Mouse (Mus musculus) heart, embryonic 14.5 days (tissue): Measurements from ENCODE around the gene Gm8334. TPM values are rescaled to one million over a fixed set of nuclear protein-coding genes. Genes with fewer than 3 reads are reported as not detected.
"Not testable (repeated sequence)": the region's sequence is repeated elsewhere in the genome, so short reads cannot be mapped to it uniquely, and the experiment has no call there.

ENCODE experiments used
- ATAC-seq: fragments of 200-750 bp; cut with Nextera tagmentation; 2 replicates; pipeline ENCODE4 v1.8.0; 2017; ENCODE audit warnings: low read depth, moderate TSS enrichment; ENCODE audit not compliant: insufficient number of reproducible peaks, insufficient read depth, low FRiP score
- H3K27ac ChIP-seq, 2 experiments: fragments of 200-500 bp in 1 of 2; fragments of 300-500 bp in 1 of 2; sonication (generic) in 1 of 2; replicated peaks in 1 of 2; 2 replicates each; pipeline ENCODE4 v1.5.1; 2012 to 2014; ENCODE audit warnings: low read depth in 2 of 2, low read length in 2 of 2, control low read depth in 1 of 2, mild to moderate bottlenecking in 1 of 2, mixed read lengths in 1 of 2; ENCODE audit not compliant: control insufficient read depth in 1 of 2, insufficient read depth in 1 of 2
- H3K27me3 ChIP-seq: fragments of 300-500 bp; sonication (generic); 2 replicates; pipeline ENCODE4 v1.6.1; 2014; ENCODE audit warnings: mild to moderate bottlenecking, low read length, control low read depth; ENCODE audit not compliant: control insufficient read depth, insufficient read depth
- H3K36me3 ChIP-seq: fragments of 300-500 bp; sonication (generic); 2 replicates; pipeline ENCODE4 v1.6.1; 2014; ENCODE audit warnings: mild to moderate bottlenecking, control low read depth, low read length, mixed read lengths; ENCODE audit not compliant: control insufficient read depth, insufficient read depth
- H3K4me1 ChIP-seq, 2 experiments: fragments of 200-500 bp in 1 of 2; fragments of 300-500 bp in 1 of 2; sonication (generic) in 1 of 2; 2 replicates each; pipeline ENCODE4 v1.6.1; 2012 to 2014; ENCODE audit warnings: low read length in 2 of 2, control low read depth in 1 of 2, mixed read lengths in 1 of 2; ENCODE audit not compliant: control insufficient read depth in 2 of 2, insufficient read depth in 2 of 2
- H3K4me2 ChIP-seq: fragments of 300-500 bp; sonication (generic); 2 replicates; pipeline ENCODE4 v1.6.1; 2014; ENCODE audit warnings: mild to moderate bottlenecking, low read length
- H3K4me3 ChIP-seq, 2 experiments: fragments of 200-500 bp in 1 of 2; fragments of 300-500 bp in 1 of 2; sonication (generic) in 1 of 2; 2 replicates each; pipeline ENCODE4 v1.5.1; 2012 to 2014; ENCODE audit warnings: low read length in 2 of 2, mild to moderate bottlenecking in 2 of 2, control low read depth in 1 of 2, low read depth in 1 of 2, moderate library complexity in 1 of 2; ENCODE audit not compliant: control insufficient read depth in 1 of 2, insufficient read depth in 1 of 2
- H3K9ac ChIP-seq: fragments of 300-500 bp; sonication (generic); 2 replicates; pipeline ENCODE4 v1.6.1; 2014; ENCODE audit warnings: mild to moderate bottlenecking, low read length
- H3K9me3 ChIP-seq: fragments of 300-500 bp; sonication (generic); 2 replicates; pipeline ENCODE4 v1.6.1; 2016; ENCODE audit warnings: low read length, control low read depth; ENCODE audit not compliant: control insufficient read depth
- WGBS: fragments of 180-500 bp; shearing (Covaris S2); extraction: QIAGEN DNeasy Blood & Tissue Kit; methylation state at CpG from one replicate; pipeline ENCODE4 v1.1.7; 2014; 5-methylcytosine and 5-hydroxymethylcytosine counted together
- polyA plus RNA-seq: library from polyadenylated mRNA; unstranded; fragments of >200 nt; fragmentation: Nextera tagmentation; extraction: Ambion mirVana; gene quantifications from 2 replicates; pipeline ENCODE4 v1.2.1, GENCODE M21; 2014

Gm8334 gene
- polyA plus RNA-seq: not detected in 2 replicates

- ATAC-seq, H3K27me3 ChIP-seq, H3K27ac ChIP-seq, H3K9ac ChIP-seq, H3K9me3 ChIP-seq, H3K36me3 ChIP-seq, H3K4me3 ChIP-seq, H3K4me1 ChIP-seq, H3K4me2 ChIP-seq: not testable (repeated sequence)
- 56% methylated on average over 3 of the region's 7 CpGs for whole genome bisulfite sequencing
These were observed at the start of gene Gm8334 for GRCm38 (mm10) chrX:148615053-148615452. TSS of gene Gm8334 (minus strand) at chrX:148615153.

GRCm38 (mm10) chrX:148663298-148663697, 48.3 kb upstream of the Gm8334 start, which contains the start of gene Gm15127:
TSS of gene Gm15127 (plus strand) at chrX:148663598.
- not testable (repeated sequence) for ATAC-seq, H3K9me3 ChIP-seq, H3K9ac ChIP-seq, H3K4me3 ChIP-seq, H3K27me3 ChIP-seq, H3K27ac ChIP-seq, H3K4me2 ChIP-seq, H3K36me3 ChIP-seq, H3K4me1 ChIP-seq
- 79% methylated on average over 3 of the region's 4 CpGs for WGBS

Other genes starting within 250 kb of the Gm8334 start
- not detected in 2 replicates for gene Gm15114, start 126.2 kb downstream of the Gm8334 start, polyA plus RNA-seq
- gene Gm15127, start 48.4 kb upstream of the Gm8334 start, polyA plus RNA-seq: not detected in 2 replicates
- not detected in 2 replicates for gene Luzp4, start 242.5 kb upstream of the Gm8334 start, polyA plus RNA-seq